8 mouse cellular contexts compared by ENCODE assay signal in the genomic region with DNA sequence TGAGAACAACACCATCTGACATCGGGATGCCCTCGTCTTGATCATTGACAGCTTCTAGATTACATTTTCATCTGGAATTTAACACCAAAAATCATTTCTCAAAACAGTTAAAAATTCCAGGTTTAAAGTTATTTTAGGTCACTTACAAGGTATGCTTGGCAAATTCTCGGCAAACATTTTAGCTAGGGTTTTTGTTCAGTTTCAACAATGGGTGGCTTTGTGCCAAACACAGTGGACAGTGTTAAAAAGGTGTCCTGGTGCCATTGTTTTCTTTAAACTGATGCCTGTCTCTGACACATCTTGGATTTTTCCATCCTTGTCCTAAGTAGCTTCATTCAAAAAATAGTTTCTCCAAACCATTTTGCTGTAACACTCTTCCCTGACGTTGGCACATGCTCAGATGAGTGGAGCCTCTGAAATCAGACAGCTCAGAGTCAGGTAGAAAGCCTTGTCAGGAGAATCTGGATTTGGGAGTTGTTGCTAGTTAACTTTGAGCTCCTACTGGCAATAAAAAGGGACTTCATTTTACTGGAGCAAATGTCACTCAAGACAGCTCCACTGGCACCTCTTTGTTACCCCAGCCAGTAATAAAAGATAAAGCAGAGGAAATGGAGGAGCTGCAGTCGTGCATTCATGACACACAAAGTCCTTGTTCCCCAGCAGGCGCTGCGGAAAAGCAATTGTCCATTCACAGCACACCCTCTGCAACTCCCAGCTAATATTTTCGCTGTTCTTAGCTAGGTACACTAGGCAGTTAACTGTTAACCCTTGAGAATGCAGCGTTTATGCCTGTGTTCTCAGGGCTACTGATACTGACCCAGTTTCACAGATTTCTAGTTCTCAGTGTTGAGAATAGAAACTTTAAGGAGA. TPM values are rescaled to one million over a fixed set of nuclear protein-coding genes. Genes with fewer than 3 reads are reported as not detected.
DNase-seq lines count a peak whose midpoint lies in the region; TF ChIP-seq lines count a peak whose summit lies in the region.

No protein-coding gene starts in this region.

- intact Hi-C loops in heart, postnatal 14 days (cut with DNase I), result loop anchor here (5.0 kb wide), 2 partner anchors 176 to 236 kb away; no protein-coding TSS in a partner anchor
- intact Hi-C loops in left cerebral cortex, postnatal 25 days (cut with DNase I), result no loop called here

- no peak for TF ChIP-seq CTCF in olfactory bulb, adult 2 months (IDR thresholded peaks at IDR 0.05; ENCODE audit: insufficient read depth, low read depth, low read length)

- H3K4me3 ChIP-seq in olfactory bulb, adult 2 months (ENCODE audit: insufficient read depth, low read depth, low read length), result peak overlapping the region; percentile 10; the same call in 1 of the 2 replicates

- H3K27ac ChIP-seq in olfactory bulb, adult 2 months (ENCODE audit: insufficient read depth, low read depth, low read length), result no peak overlapping the region

- peaks cover 3% of the 10 kb centered on the region for H3K4me1 ChIP-seq in olfactory bulb, adult 2 months (ENCODE audit: control insufficient read depth, insufficient read depth, low read length)

- peak; percentile 5 for DNase-seq in adrenal gland, adult 2 months
- DNase-seq in adrenal gland, postnatal 14 days, result no peak
- peak; percentile 42 for DNase-seq in embryo, embryonic 10.5 days (ENCODE audit: low spot score)
- DNase-seq in heart, postnatal 14 days, result peak; percentile 13 to 33
- peak; percentile 23 to 62 for DNase-seq in left cerebral cortex, postnatal 25 days (ENCODE audit: low spot score in 2 of 2)
- DNase-seq in cerebellum, adult 8-10 months, result no peak
- DNase-seq in spleen, adult 12 weeks (ENCODE audit: low spot score), result no peak

- TF ChIP-seq POLR2A in olfactory bulb, adult 2 months (IDR thresholded peaks at IDR 0.05; ENCODE audit: insufficient read depth, low read depth, low read length), result no peak

- 37% methylated on average over 9 of the region's 9 CpGs for WGBS in olfactory bulb, adult 2 months

RNA-seq across cellular contexts. Expression of a gene that starts 2.0 kb away (rescaled TPM):
- total RNA-seq in adrenal gland, adult 2 months (2021), result 10 to 100 TPM; 12.4 to 15.8 TPM
- 3.3 and 3.5 TPM in 2 replicates for polyA plus RNA-seq in adrenal gland, adult 2 months (2012; rRNA removed)
- 17.4 and 19.0 TPM in 2 replicates for total RNA-seq in adrenal gland, postnatal 14 days (2021)
- total RNA-seq in heart, postnatal 14 days (2021), result 10 to 100 TPM; 65.2 to 67.0 TPM
- 10 to 100 TPM; 41.4 to 66.1 TPM for total RNA-seq in left cerebral cortex, postnatal 25 days (2021)
- polyA plus RNA-seq in olfactory bulb, adult 2 months (2012; ENCODE audit: insufficient read depth, insufficient read length, low replicate concordance, missing spikeins), result not detected in 2 replicates

Comparison
In these comparisons a context has a peak if more than half of its experiments do, and no peak if none do; other contexts are left out.
1. DNase-seq: peak in adrenal gland, adult 2 months (single experiment), embryo, embryonic 10.5 days (single experiment), heart, postnatal 14 days (2 of 2) and left cerebral cortex, postnatal 25 days (2 of 2); none in adrenal gland, postnatal 14 days (single experiment), cerebellum, adult 8-10 months (single experiment) and spleen, adult 12 weeks (single experiment).